Mouse (Mus musculus): ENCODE results near the gene Dennd5b. TPM values are rescaled to one million over a fixed set of nuclear protein-coding genes. Genes with fewer than 3 reads are reported as not detected.

The Dennd5b gene
- polyA plus RNA-seq, 1 experiment from 2014 or later = 7.6 TPM

DNA sequence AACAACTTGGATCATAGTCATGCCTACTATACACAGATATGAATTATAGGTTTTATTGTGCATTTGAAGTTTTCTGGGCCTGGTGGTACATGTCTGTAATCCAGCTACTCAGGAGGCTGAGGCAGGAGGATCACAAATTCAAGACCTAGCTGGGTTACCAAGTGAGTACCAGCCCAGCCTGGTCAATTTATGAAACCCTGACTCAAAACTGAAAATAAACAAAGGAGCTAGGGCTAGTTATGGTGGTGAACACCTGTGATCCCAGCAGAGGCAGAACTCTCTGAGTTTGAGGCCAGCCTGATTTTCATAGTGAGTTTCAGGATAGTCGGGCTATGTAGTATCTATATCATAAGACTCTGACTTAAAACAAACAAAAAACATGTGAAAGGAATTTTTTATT lies 4.2 kb downstream of the Dennd5b start:
- no peaks in the 10 kb centered on the region for H3K36me3 ChIP-seq (replicated peaks; ENCODE audit: control insufficient read depth, insufficient read depth, low read depth, low read length)
- no peaks in the 10 kb centered on the region for H3K9me3 ChIP-seq (replicated peaks; ENCODE audit: control insufficient read depth, low read length)
- ATAC-seq (replicated peaks; ENCODE audit: insufficient number of reproducible peaks, low FRiP score, low TSS enrichment, low read depth) = no peak
- no peak for DNase-seq (ENCODE audit: low spot score)
- H3K4me2 ChIP-seq (ENCODE audit: low read depth, low read length) = no peak overlapping the region
- no peak overlapping the region for H3K4me3 ChIP-seq (ENCODE audit: low read depth, low read length)
- H3K27ac ChIP-seq (replicated peaks; ENCODE audit: low read depth, low read length) = no peak overlapping the region
- WGBS = 100% methylated on average over 1 of the region's 1 CpGs
- H3K27me3 ChIP-seq (ENCODE audit: control insufficient read depth, insufficient read depth, low read length) = no peaks in the 10 kb centered on the region
- H3K9ac ChIP-seq (replicated peaks; ENCODE audit: low read length) = no peak overlapping the region
- no peaks in the 10 kb centered on the region for H3K4me1 ChIP-seq (ENCODE audit: control insufficient read depth, insufficient read depth, low read length)

DNA sequence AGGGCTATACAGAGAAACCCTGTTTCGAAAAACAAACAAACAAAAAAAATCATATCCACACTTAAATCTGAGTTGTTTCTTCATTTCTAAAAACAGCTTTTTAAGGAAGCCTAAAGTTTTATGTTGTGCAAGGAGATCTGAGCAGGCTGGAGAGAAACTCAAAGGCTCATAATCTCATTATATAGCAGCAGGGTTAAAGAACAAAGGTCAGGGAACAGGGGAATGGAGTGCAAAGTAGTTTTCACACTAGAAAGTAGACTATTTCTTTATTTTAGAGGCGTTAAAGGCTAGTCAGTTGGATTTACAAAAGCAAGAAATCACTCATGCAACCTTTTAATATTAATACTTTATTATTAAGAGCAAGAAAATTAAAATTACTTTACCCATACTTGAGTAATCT lies 5.2 kb downstream of the Dennd5b start:
- no peak overlapping the region for H3K27ac ChIP-seq (replicated peaks; ENCODE audit: low read depth, low read length)
- no peak for ATAC-seq (replicated peaks; ENCODE audit: insufficient number of reproducible peaks, low FRiP score, low TSS enrichment, low read depth)
- no peaks in the 10 kb centered on the region for H3K4me1 ChIP-seq (ENCODE audit: control insufficient read depth, insufficient read depth, low read length)
- H3K36me3 ChIP-seq (replicated peaks; ENCODE audit: control insufficient read depth, insufficient read depth, low read depth, low read length) = no peaks in the 10 kb centered on the region
- no peaks in the 10 kb centered on the region for H3K27me3 ChIP-seq (ENCODE audit: control insufficient read depth, insufficient read depth, low read length)
- DNase-seq (ENCODE audit: low spot score) = no peak
- no peak overlapping the region for H3K9ac ChIP-seq (replicated peaks; ENCODE audit: low read length)
- H3K4me3 ChIP-seq (ENCODE audit: low read depth, low read length) = no peak overlapping the region
- no peak overlapping the region for H3K4me2 ChIP-seq (ENCODE audit: low read depth, low read length)
- whole genome bisulfite sequencing = 80% methylated on average over 2 of the region's 2 CpGs
- no peaks in the 10 kb centered on the region for H3K9me3 ChIP-seq (replicated peaks; ENCODE audit: control insufficient read depth, low read length)

DNA sequence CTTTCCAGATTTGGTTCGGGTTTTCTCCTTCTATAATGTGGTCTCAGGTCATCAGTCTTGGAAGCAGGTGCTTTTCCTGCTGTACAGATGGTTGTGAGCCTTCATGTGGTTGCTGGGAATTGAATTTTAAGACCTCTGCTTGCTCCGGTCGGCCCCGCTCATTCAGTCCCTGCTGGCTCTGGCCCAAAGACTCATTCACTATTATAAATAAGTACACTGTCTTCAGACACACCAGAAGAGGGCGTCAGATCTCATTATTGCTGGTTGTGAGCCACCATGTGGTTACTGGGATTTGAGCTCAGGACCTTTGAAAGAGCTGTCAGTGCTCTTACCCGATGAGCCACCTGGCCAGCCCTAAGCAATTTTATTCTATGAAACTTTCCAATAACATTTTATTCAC lies 6.1 kb downstream of the Dennd5b start:
- WGBS = 83% methylated on average over 6 of the region's 6 CpGs
- H3K4me3 ChIP-seq (ENCODE audit: low read depth, low read length) = no peak overlapping the region
- no peak overlapping the region for H3K4me2 ChIP-seq (ENCODE audit: low read depth, low read length)
- no peak for DNase-seq (ENCODE audit: low spot score)
- no peaks in the 10 kb centered on the region for H3K27me3 ChIP-seq (ENCODE audit: control insufficient read depth, insufficient read depth, low read length)
- no peak overlapping the region for H3K27ac ChIP-seq (replicated peaks; ENCODE audit: low read depth, low read length)
- no peaks in the 10 kb centered on the region for H3K4me1 ChIP-seq (ENCODE audit: control insufficient read depth, insufficient read depth, low read length)
- H3K9me3 ChIP-seq (replicated peaks; ENCODE audit: control insufficient read depth, low read length) = no peaks in the 10 kb centered on the region
- H3K9ac ChIP-seq (replicated peaks; ENCODE audit: low read length) = no peak overlapping the region
- H3K36me3 ChIP-seq (replicated peaks; ENCODE audit: control insufficient read depth, insufficient read depth, low read depth, low read length) = no peaks in the 10 kb centered on the region
- no peak for ATAC-seq (replicated peaks; ENCODE audit: insufficient number of reproducible peaks, low FRiP score, low TSS enrichment, low read depth)

- Histone ChIP-seq H3K4me2 (ENCODE audit: low read depth, low read length) (no peak overlapping the region), H3K4me1 (ENCODE audit: control insufficient read depth, insufficient read depth, low read length) (no peaks in the 10 kb centered on the region), H3K9ac (replicated peaks; ENCODE audit: low read length) (no peak overlapping the region), H3K27ac (replicated peaks; ENCODE audit: low read depth, low read length) (no peak overlapping the region), H3K36me3 (replicated peaks; ENCODE audit: control insufficient read depth, insufficient read depth, low read depth, low read length) (no peaks in the 10 kb centered on the region), H3K27me3 (ENCODE audit: control insufficient read depth, insufficient read depth, low read length) (no peaks in the 10 kb centered on the region), H3K9me3 (replicated peaks; ENCODE audit: control insufficient read depth, low read length) (no peaks in the 10 kb centered on the region), H3K4me3 (ENCODE audit: low read depth, low read length) (no peak overlapping the region)
- ATAC-seq (replicated peaks; ENCODE audit: insufficient number of reproducible peaks, low FRiP score, low TSS enrichment, low read depth) (no peak), DNase-seq (ENCODE audit: low spot score) (no peak)
- WGBS = 79% methylated on average over 1 of the region's 1 CpGs
These were observed 6.9 kb downstream of the Dennd5b start for GRCm38 (mm10) chr6:149094555-149094954.

- Histone ChIP-seq H3K9ac (replicated peaks; ENCODE audit: low read length) (no peak overlapping the region), H3K36me3 (replicated peaks; ENCODE audit: control insufficient read depth, insufficient read depth, low read depth, low read length) (no peaks in the 10 kb centered on the region), H3K27ac (replicated peaks; ENCODE audit: low read depth, low read length) (no peak overlapping the region), H3K27me3 (ENCODE audit: control insufficient read depth, insufficient read depth, low read length) (no peaks in the 10 kb centered on the region), H3K4me2 (ENCODE audit: low read depth, low read length) (no peak overlapping the region), H3K4me3 (ENCODE audit: low read depth, low read length) (no peak overlapping the region), H3K4me1 (ENCODE audit: control insufficient read depth, insufficient read depth, low read length) (no peaks in the 10 kb centered on the region), H3K9me3 (replicated peaks; ENCODE audit: control insufficient read depth, low read length) (no peaks in the 10 kb centered on the region)
- WGBS = 23% methylated on average over 5 of the region's 5 CpGs
- DNase-seq (ENCODE audit: low spot score) = peak; percentile 52
- no peak for ATAC-seq (replicated peaks; ENCODE audit: insufficient number of reproducible peaks, low FRiP score, low TSS enrichment, low read depth)
These were observed 8.0 kb downstream of the Dennd5b start for GRCm38 (mm10) chr6:149093465-149093864.

DNA sequence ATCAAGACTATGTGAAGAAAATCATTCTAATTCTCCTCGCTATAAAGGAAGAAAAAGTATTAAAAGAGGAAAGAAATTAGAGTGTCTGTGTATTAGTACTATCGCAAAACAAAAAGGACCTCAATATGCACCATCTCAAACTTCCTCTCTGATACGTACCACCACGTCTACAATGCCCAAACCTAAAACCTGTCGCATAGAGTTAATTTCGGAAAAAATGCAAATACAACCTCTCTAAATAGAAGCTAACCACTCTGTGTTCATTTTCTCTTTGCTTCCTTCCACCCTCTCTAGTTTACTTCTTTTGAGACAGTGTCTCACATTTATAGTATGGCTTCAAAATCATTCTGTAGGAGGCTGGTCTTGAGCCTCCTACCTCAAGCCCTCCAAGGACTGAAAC lies 9.1 kb downstream of the Dennd5b start:
- Histone ChIP-seq H3K4me2 (ENCODE audit: low read depth, low read length) (no peak overlapping the region), H3K36me3 (replicated peaks; ENCODE audit: control insufficient read depth, insufficient read depth, low read depth, low read length) (no peaks in the 10 kb centered on the region), H3K27ac (replicated peaks; ENCODE audit: low read depth, low read length) (no peak overlapping the region), H3K27me3 (ENCODE audit: control insufficient read depth, insufficient read depth, low read length) (no peaks in the 10 kb centered on the region), H3K4me1 (ENCODE audit: control insufficient read depth, insufficient read depth, low read length) (no peaks in the 10 kb centered on the region), H3K9me3 (replicated peaks; ENCODE audit: control insufficient read depth, low read length) (no peaks in the 10 kb centered on the region), H3K4me3 (ENCODE audit: low read depth, low read length) (no peak overlapping the region), H3K9ac (replicated peaks; ENCODE audit: low read length) (no peak overlapping the region)
- ATAC-seq (replicated peaks; ENCODE audit: insufficient number of reproducible peaks, low FRiP score, low TSS enrichment, low read depth) (no peak), DNase-seq (ENCODE audit: low spot score) (no peak)
- WGBS = 92% methylated on average over 6 of the region's 6 CpGs

DNA sequence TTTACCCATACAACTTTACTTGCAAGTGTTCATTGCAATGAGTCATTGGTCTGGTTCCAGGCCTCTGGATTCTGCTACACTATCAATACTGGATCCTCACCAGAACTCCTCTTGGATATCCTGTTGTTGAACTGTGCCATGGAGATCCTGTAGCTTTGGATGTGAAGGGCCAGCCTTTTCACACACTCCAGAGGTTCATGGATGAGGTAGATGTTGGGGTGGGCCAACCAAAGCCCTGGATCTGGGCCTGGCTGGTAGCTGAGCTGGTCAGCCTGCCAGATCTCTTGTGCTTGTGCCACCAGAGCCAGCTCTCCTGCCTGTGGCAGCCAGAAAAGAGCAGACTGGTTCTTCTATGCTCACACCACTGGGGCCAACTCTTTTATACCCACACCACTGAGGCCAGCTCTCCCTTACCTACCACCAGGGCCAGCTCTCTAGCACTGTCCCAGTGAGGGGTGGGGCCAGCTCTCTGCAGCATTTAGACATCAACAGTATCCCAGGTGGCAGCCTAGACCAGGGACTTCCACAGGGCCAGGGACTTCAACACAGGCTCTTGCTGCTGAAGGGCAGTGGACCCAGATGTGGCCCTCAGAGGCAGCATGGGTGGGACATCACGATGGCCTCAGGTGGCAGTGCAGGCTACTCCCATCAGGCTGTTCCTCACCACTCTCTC lies 24.2 kb downstream of the Dennd5b start:
- Histone ChIP-seq H3K4me1 (ENCODE audit: control insufficient read depth, insufficient read depth, low read length) (no peaks in the 10 kb centered on the region), H3K27me3 (ENCODE audit: control insufficient read depth, insufficient read depth, low read length) (no peaks in the 10 kb centered on the region), H3K4me2 (ENCODE audit: low read depth, low read length) (no peak overlapping the region), H3K36me3 (replicated peaks; ENCODE audit: control insufficient read depth, insufficient read depth, low read depth, low read length) (no peaks in the 10 kb centered on the region), H3K9me3 (replicated peaks; ENCODE audit: control insufficient read depth, low read length) (no peaks in the 10 kb centered on the region), H3K4me3 (ENCODE audit: low read depth, low read length) (no peak overlapping the region), H3K27ac (replicated peaks; ENCODE audit: low read depth, low read length) (no peak overlapping the region), H3K9ac (replicated peaks; ENCODE audit: low read length) (no peak overlapping the region)
- ATAC-seq (replicated peaks; ENCODE audit: insufficient number of reproducible peaks, low FRiP score, low TSS enrichment, low read depth) = 0 out of 2 replicates have a peak, but pooled peaks have one; percentile 67
- WGBS = 93% methylated on average over 1 of the region's 1 CpGs
- DNase-seq (ENCODE audit: low spot score) = no peak

GRCm38 (mm10) chr6:149073854-149074253 lies 27.6 kb downstream of the Dennd5b start:
- Histone ChIP-seq H3K9ac (replicated peaks; ENCODE audit: low read length) (no peak overlapping the region), H3K36me3 (replicated peaks; ENCODE audit: control insufficient read depth, insufficient read depth, low read depth, low read length) (no peaks in the 10 kb centered on the region), H3K4me2 (ENCODE audit: low read depth, low read length) (no peak overlapping the region), H3K4me1 (ENCODE audit: control insufficient read depth, insufficient read depth, low read length) (no peaks in the 10 kb centered on the region), H3K27ac (replicated peaks; ENCODE audit: low read depth, low read length) (no peak overlapping the region), H3K4me3 (ENCODE audit: low read depth, low read length) (no peak overlapping the region), H3K9me3 (replicated peaks; ENCODE audit: control insufficient read depth, low read length) (no peaks in the 10 kb centered on the region), H3K27me3 (ENCODE audit: control insufficient read depth, insufficient read depth, low read length) (no peaks in the 10 kb centered on the region)
- 93% methylated on average over 4 of the region's 4 CpGs for WGBS
- no peak for ATAC-seq (replicated peaks; ENCODE audit: insufficient number of reproducible peaks, low FRiP score, low TSS enrichment, low read depth)
- DNase-seq (ENCODE audit: low spot score) = no peak

Measured in embryonic facial prominence, embryonic 11.5 days (tissue).